Mouse (Mus musculus) B cell, adult 2 months (primary cell): Measurements from ENCODE around the gene Zswim3.
A peak's percentile ranks its signal among the peaks of the same experiment; 100 is the strongest.
"Not testable (repeated sequence)": the region's sequence is repeated elsewhere in the genome, so short reads cannot be mapped to it uniquely, and the experiment has no call there.

ENCODE experiments used
- DNase-seq, 2 experiments: peaks; one replicate each; pipeline ENCODE4 v3.0.0; 2022

The Zswim3 gene

DNA sequence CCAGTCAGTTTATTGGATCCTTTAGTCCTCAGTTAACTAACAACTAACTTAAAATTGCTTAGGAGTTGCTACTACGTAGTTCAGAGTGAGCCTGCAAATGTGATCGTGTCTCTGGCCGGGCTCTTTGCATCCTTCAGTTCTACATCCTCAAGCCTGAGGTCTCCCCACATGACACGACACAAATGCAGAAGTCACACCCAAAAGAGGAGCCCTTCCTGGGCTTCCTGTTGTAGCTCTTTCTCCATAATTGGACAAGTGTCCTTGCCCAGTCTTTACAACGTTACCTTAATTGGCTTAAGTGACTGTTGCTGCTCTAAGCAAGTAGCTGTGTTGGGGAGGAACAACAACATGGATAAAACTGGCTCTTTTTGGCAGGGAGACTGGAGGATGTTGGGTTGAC, 10.4 kb downstream of the Zswim3 start:
- DNase-seq, result no peak

DNA sequence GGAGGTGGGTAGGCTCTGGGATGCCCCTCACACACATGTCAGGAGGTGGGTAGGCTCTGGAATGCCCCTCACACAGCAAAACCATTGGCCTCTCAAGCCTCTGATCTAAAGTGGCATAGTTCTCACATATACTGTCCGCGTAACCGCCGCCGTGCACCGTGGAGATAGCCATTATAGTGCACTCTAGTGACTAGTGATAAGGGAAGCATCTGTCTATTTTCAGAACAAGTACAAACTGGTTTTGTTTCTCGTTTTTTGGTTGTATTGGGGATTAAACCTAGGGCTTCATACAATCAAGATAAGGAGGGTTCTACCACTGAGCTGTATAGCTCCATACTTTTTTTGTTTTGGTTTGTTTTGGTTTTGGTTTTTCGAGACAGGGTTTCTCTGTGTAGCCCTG, 10.9 kb downstream of the Zswim3 start:
- no peak for DNase-seq

DNA sequence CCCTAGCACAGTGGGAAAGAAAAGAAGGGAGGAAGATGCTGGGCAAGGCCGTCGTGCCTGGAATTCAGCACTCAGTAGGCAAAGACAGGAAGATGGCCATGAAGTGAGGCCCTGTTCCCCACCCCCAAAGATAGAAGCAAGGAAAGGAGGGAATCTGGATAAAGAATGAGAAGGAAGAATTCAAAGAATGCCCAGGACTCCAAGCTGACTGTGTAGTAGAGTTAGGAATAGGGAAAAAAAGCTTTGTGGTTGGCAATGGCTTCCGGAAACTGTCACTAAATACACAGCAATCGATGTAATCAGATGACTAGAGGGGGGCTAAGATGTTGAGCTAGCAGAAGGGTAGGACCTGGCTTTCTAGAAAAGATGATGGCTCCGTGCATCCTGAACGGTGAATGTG, 12.3 kb downstream of the Zswim3 start:
- no peak for DNase-seq

DNA sequence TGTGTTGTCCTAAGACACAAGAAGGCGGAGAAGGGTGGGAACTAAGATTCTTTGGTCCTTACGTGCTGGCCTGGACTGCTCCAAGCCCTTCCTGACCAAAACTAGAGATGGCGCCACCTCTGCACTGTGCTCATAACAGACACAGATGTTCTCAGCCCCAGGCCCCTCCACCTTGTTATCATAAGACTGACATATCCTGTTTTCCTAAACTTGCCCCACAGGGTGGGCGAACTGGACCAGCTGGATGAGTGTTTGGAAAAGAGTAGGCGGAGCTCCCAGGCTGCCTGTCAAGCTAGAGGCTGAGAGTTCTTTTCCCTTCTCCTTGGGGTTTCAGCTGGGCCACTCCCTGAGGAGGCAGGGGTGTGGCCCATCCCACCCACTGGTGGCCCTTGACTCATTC, 12.8 kb downstream of the Zswim3 start:
- no peak for DNase-seq

DNA sequence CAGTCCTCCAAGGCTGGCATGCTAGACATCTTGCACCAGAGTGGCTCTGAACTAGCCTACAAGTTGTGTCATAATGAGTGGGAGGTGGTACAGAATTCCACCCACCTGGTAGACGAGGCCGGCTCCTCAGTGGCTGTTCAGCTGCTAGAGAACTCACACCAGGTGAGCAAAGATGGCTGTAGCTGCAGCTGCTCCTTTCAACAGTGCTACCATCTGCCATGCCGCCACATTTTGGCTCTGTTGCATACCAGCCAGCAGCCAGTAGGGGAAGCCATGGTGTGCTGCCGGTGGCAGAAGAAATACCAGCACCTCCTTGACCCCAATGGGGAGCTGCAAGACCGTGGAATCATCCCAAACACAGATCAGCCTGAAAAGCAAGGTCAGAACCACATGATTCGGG, 16.2 kb downstream of the Zswim3 start:
- no peak for DNase-seq

DNA sequence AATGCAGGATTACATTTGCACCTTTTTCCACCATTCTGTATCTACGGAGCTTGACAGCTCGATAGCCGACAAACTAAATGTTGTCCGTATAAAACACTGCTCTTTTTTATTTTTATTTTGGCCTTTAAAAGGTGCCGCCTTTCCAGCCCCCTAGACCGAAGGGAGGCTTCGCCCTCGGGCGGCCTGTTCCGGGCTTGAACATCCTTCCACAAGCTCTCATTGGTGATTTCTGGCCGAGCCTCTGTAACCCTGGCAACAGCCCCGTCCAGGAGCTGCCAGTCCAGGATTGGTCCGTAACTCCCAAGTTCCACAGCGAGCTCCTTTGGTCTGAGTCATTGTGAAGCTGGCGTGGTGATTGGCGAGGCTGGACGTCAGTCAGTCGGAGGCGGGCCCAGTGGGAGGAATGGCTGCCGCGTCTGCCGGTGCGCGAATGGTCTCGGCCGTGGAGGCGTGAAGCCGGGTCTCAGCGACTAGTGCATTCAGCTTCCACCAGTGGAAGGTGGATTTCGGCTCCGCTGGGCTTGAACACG, 17.8 kb downstream of the Zswim3 start, which contains the start of gene Zswim1:
Gene Zswim1, plus strand, starts transcription at position 51 of the 530 bp plus-strand sequence.
- peak; percentile 99 to 100 for DNase-seq

DNA sequence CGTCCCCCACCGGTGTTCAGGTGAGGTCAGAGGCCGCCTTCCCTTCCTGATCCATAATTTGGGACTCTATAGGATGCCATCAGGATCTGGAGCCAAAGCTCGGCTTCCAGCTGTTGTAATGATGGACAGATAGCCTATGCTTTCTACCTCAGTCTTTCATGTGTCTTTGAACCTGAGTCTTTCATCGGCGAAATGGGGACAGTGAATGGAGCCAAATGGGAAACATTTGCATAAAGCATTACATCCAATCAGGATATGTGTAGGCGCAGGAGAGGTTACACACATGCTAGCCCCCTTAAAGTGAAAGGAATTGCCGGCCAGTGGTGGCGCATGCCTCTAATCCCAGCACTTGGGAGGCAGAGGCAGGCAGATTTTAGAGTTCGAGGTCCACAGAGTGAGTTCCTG, 18.3 kb downstream of the Zswim3 start:
- DNase-seq, result no peak

DNA sequence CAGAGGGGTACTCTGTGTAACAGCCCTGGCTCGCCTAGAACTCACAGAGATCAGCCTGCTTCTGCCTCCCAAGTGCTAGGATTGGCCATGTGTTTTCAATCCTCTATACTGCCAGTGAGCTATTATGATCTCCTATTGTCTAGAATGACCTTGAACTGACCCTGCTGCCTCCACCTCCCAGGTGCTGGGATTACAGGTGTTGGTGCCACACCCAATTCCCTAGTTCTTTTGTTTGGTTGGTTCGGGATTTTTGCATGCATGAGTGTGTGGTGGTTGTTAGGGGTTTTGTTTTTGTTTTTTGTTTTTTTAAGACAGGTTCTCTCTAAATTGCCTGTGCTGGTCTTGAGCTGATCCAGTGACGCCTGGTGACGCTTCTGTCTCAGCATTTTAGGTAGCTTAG, 19.1 kb downstream of the Zswim3 start:
- no peak for DNase-seq

DNA sequence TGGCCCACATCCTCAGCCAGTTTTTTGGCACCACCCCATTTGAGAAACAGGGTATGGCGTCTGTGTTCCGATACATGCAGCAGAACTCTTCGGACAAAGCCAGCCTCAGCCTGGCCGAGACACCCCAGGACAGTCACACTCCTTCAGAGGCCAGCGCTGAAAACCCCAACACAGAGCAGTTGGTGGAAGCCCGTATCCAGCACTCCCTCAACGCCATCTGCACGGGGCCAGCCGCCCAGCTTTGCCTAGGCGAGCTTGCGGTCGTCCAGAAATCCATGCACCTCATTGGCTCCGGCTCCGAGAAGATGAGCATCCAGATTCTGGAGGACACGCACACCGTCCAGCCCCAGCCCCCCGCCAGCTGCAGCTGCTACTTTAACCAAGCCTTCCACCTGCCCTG, 20.6 kb downstream of the Zswim3 start:
- no peak for DNase-seq

DNA sequence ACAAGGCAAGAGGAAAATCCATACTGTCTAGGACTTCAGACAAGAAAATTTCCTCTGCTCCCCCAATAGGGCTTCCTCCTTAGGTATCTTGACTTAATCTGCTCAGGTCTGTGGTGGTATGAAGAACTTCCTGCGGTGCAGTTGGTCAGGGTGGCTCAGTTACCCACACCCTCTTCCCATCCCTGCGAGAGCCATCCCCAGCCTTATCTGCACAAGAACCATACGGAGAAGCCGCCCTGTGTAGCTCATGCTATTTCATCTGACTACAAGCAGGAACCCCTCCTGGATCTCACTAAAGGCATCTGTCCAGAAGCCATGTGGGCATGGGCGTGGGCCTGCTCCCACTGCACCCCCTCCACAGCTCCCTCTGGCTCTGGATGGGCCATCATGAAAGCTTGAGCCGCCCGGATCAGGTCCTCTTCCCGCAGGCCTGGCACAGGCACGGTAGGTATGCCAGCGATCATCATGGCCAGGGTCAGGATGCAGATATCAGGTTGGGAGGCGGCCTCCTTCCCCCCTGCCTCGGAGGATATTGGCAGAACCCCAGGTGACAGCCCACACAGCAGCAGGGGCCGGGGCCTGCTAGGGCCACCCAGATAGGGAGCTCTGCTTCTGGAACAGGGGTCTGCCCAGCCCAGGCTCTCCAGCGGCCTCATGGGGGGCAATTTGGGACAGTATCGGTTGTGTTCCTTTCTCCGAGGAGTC, 22.4 kb downstream of the Zswim3 start:
- DNase-seq, result no peak

DNA sequence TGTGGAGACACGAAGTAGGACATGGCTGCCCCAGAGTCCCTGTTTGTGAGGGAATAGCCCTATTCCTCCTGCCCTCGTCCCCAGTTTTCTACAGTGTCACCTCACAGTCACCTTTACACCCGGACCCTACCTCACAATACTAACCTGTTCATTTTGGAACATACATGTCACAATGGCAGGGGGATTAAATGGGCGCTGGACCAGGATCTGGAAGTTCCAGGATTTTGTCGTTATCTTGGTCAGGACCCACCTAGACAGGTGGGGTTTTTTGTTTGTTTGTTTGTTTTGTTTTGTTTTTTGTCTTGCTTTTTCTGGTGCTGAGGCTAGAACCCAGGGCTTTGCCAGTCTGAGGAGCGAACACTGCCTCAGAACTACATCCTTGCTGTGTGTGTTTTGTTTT, 23.5 kb downstream of the Zswim3 start, which contains the start of gene Spata25:
Gene Spata25, minus strand, starts transcription at position 101 of the 400 bp plus-strand sequence.
- no peak for DNase-seq

DNA sequence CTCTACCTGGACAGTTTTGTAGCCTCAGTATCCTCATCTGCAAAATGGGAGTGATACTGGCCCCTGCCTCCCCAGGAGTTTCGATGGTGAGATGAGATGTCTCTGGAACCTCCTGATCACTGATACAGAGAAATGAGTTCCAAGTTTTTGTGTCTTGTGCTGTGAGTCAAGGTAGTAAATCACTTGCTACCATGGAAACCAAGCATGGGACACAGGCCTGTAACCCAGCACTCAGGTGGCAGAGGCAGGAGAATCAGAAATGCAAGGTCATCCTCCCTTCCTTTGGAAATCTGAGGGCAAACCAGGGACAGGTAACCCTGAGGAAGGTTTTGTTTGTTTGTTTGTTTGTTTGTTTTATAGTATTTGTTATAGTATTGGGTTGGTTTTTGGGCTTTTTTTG, 24.2 kb downstream of the Zswim3 start:
- no peak for DNase-seq

DNA sequence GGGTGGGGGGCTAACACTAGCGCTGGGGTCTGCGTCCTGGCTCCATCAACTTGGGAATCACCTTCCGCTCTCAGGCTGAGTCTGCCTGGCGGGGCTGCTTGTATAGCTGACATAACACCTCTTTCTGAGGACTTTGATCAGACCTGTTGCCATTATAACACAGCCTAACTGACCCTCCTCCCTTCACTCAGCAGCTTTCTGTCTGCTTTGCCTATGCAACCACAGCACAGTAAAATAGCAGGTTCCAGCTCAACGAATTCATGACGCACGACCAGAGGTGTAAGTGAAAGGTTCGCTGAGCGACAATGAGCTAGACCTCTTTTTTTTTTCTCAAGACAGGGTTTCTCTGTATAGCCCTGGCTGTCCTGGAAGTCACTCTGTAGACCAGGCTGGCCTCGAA, 26.1 kb downstream of the Zswim3 start:
- DNase-seq, result peak; percentile 32 to 44

DNA sequence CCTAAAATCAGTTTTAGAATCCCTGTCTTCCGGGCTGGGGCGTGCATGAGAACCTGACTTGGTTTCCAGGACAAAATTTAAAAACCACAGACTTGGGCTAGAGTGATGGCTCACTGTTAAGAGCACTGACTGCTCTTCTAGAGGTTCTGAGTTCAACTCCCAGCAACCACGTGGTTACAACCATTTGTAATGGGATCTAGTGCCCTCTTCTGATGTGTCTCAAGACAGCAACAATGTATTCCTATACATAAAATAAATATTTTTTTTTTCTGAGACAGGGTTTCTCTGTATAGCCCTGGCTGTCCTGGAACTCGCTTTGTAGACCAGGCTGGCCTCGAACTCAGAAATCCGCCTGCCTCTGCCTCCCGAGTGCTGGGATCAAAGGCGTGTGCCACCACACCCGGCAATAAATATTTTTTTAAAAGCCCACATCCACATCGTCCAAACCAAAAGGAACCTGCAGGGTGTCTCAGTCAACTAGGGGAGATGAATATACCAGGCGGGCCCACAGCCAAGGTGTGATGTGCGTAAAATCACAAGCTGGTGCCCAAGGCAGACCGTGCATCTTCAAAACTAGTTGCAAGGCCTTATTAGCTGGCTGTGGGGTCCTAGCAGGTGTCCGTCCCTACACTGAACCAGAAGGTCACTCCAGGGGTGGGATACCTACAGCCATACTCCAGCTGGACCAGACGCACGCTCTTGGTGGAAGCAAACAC, 27.3 kb downstream of the Zswim3 start:
- DNase-seq, result no peak

DNA sequence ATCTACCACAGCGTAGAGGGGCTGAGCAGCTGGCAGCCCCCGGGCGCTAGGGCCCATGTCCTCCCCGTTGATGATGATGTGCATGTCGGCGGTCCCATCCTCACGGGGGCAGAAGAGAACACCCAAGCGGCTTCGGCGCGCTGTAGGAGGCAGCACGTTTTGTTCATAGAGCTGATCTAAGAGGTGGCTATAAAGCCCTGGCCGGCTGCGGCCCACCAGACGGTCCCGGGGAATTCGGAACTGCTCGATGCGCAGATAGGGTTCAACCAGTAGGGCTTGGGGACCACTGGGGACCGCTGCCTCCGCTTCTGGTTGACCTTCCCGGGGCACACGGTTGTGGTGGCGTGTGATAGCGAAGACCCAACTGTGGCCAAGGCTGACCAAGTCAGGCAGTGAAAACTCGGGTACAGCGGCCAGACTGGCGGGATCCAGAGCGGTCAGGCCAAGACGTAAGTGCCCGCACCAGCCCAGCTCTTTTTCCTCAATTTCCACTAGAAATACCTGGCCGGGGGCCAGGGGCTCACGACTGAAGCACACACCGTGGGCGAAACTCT, 27.9 kb downstream of the Zswim3 start, which contains the start of gene Ctsa:
Gene Ctsa, plus strand, starts transcription at position 126 of the 554 bp plus-strand sequence.
- DNase-seq, result peak; percentile 83 to 85

DNA sequence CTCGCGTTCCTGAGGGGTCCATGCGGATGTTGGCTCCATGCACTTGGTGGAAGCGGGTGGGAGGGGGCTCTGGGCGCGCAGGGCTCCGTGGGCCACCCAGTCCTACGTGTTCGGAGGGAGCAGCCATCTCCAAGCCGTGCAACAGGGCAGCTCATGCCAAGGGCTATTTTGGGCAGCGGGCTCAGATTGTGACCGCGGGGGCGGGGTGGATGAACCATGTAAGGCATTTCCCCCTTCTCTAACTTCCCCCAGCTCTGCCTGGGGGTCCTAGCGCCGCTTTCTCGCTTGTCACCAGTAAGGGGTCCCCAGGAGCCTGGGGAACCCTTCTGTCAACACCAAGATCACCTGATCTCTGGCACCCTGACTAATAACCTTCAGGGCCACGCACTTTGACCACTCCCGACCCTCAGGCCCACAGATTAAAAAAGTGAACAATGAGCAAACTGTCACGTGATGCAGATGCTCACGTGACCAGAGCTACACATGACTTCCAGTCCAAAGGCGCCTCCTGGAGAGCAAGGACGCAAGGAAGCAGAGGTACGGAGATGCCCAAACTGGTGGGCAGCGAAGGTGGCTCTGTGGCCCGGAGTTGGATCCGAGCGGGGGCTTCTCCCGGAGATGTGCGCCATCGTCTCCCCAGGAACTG, 28.5 kb downstream of the Zswim3 start, which contains the start of gene Neurl2:
Gene Neurl2, minus strand, starts transcription at position 143 of the 646 bp plus-strand sequence.
- DNase-seq, result peak; percentile 87 to 89

DNA sequence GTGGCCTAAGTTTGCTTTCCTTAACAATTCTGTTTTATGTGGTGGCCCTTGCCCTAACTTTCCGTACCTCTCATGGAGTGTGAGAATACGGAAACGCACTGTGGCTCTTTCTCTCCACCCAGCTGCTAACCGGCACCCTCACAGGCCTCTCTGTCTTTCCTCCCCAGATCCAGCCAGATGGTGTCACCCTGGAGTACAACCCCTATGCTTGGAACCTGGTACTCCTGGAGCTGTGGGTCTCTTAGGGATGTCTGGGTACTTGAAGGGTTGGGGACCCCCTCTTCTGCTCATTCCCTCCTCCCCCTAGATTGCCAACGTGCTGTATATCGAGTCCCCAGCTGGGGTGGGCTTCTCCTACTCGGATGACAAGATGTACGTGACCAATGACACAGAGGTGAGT, 29.6 kb downstream of the Zswim3 start:
- DNase-seq, result peak in 1 of 2 experiments; percentile 9

DNA sequence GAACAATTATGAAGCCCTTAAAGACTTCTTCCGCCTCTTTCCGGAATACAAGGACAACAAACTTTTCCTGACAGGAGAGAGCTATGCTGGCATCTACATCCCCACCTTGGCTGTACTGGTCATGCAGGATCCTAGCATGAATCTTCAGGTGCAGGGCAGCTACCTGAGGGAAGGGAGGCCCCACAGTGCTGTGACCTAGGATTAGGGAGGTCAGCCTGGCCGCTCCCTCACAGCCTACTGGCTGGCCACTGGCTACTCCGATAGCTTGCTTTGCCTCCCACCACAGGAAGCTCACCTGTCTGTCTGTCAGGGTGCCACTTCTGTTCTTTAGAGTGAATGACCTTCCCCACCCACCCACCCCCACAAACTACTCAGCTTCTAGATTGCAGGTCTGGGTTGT, 30.3 kb downstream of the Zswim3 start:
- no peak for DNase-seq

DNA sequence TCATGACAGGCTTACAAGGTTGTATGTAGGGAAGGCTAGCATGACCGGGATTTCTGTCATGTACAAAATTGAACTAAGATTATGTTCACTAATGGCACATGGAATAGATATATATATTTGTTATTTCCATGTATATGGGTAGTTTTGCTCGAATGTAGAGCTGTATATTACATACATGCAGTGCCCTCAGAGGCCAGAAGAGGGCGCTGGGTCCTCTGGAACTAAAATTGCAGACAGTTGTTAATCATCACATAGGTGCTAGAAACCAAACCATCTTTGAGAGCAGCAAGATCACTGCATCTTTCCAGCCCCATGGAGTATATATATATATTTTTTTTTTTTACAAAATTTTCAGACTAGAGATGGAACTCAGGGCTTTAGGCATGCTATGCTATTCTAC, 40.9 kb downstream of the Zswim3 start:
- peak; percentile 70 to 72 for DNase-seq

DNA sequence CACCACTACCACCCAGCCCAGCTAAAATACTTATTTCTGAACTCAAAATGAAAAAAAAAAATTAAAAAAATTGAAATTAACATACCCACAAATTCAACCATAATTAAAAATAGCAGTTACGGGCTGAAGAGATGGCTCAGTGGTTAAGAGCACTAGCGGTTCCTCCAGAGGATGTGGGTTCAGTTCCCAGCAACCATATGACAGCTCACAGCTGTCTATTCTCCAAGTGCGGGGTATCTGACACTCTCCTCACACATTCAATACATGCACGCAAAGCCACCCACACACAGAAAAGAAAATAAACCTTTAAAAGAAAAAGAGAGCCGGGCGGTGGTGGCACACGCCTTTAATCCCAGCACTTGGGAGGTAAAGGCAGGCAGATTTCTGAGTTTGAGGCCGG, 45.2 kb downstream of the Zswim3 start:
- DNase-seq, result peak in 1 of 2 experiments; percentile 15

DNA sequence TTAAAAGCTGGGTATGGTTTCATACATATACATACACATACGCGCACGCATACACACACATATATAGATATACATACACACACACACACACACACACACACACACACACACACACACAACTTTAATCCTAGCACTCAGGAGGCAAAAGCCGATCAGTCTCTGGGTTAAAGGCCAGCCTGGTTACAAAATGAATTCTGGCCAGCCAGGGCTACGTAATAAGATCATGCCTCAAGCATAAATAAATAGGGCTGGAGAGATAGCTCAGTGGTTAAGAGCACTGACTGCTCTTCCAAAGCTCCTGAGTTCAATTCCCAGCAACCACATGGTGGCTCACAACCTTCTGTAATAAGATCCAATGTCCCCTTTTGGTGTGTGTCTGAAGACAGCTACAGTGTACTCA, 50.7 kb downstream of the Zswim3 start:
- DNase-seq, result not testable (repeated sequence)

DNA sequence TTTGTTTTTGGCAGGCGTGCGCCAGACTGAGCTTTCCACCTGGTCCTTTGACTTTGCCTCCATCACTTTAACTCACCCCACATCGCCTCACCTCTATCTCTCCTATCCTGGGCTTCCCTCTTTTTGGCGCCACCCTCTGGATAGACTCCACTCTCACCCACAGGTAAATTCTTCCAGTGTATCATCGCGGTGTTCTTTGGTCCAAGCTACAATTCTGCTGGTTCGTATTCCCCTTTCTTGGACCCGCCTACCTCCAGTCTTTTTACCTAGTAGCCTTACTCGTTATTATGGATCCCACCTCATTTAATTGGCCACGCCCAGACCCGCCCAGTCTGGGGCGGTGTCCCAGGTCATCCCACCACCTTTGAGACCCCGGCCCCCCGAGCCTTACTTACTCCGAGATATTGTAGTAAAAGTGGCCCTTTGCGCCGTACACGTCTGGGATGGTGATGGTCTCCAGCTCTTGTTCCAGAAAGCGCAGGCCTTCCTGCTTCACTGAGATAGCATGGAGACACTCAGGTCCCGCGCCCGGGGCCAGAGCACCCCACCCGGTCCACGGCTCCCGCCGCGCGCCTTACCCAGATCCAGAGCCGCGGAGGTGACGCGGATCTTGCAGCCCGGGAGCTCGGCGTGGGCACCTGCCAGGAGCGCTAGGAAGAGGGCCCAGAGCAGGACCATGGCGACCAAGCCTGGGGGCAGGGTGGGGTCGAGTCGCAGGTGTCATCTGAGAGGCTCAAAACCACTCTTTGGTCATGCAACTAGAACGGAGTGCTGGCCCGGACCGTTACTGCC, 51.6 kb downstream of the Zswim3 start:
- DNase-seq, result peak in 1 of 2 experiments; percentile 44
